Mouse (Mus musculus): ENCODE results near the gene Gm8271. TPM values are rescaled to one million over a fixed set of nuclear protein-coding genes. Genes with fewer than 3 reads are reported as not detected.
"Not testable (repeated sequence)": the region's sequence is repeated elsewhere in the genome, so short reads cannot be mapped to it uniquely, and the experiment has no call there.

Gm8271 gene
- not detected for polyA plus RNA-seq (2017; shearing (Covaris generic))

- not testable (repeated sequence) for ATAC-seq
Measured at GRCm38 (mm10) chr14:5185493-5185892, at the start of gene Gm8271. TSS of gene Gm8271 (plus strand) at chr14:5185793.

GRCm38 (mm10) chr14:5164235-5164634 is 21.4 kb upstream of the Gm8271 start, which contains the start of gene Gm3317:
TSS of gene Gm3317 (plus strand) at chr14:5164535.
- not testable (repeated sequence) for ATAC-seq

Other genes with a start within 250 kb of the Gm8271 start
- not detected for gene Gm8297, start 201.9 kb upstream of the Gm8271 start, polyA plus RNA-seq (2017; shearing (Covaris generic))
- gene Gm3298, start 169.9 kb upstream of the Gm8271 start, polyA plus RNA-seq (2017; shearing (Covaris generic)): not detected
- gene 4930555G01Rik, start 135.2 kb upstream of the Gm8271 start, polyA plus RNA-seq (2017; shearing (Covaris generic)): not detected
- gene Gm8281, start 114.8 kb upstream of the Gm8271 start, polyA plus RNA-seq (2017; shearing (Covaris generic)): 1 to 10 TPM; 4.8 to 5.0 TPM
- gene Gm8279, start 54.3 kb upstream of the Gm8271 start, polyA plus RNA-seq (2017; shearing (Covaris generic)): not detected
- not detected for gene Gm3317, start 21.3 kb upstream of the Gm8271 start, polyA plus RNA-seq (2017; shearing (Covaris generic))
- not detected for gene Gm3526, start 74.8 kb downstream of the Gm8271 start, polyA plus RNA-seq (2017; shearing (Covaris generic))
- not detected for gene Gm3542, start 149.1 kb downstream of the Gm8271 start, polyA plus RNA-seq (2017; shearing (Covaris generic))
- gene Gm3500, start 203.3 kb downstream of the Gm8271 start, polyA plus RNA-seq (2017; shearing (Covaris generic)): 10 to 100 TPM in 1 of 2 experiments, 1 to 10 TPM in 1; 8.1 to 10.4 TPM

All from CD4-positive, CD25-positive, alpha-beta regulatory T cell, adult 4 months (primary cell).